Mouse (Mus musculus): ENCODE measurements around the gene Tprg. TPM values are rescaled to one million over a fixed set of nuclear protein-coding genes. Genes with fewer than 3 reads are reported as not detected.

The Tprg gene
- not detected in 2 replicates for polyA plus RNA-seq (2012; ENCODE audit: low replicate concordance)

GRCm38 (mm10) chr16:25286517-25286916, at the start of gene Tprg:
Gene Tprg, plus strand, starts transcription at chr16:25286817.

